Mouse (Mus musculus) brain, embryonic 14.5 days (tissue): ENCODE measurements at regions not wholly inside any gene's neighbourhood (a gene's known extent, or its start where the extent isn't known, plus 50 kb on each side); places are given as distances from the start of the nearest gene placed in this dataset.

Experiments used
- CTCF ChIP-seq: fragments of 200-500 bp; IDR thresholded peaks from 2 replicates; pipeline ENCODE4 v1.5.1; 2012; ENCODE audit warnings: inconsistent platforms, mild to moderate bottlenecking, moderate library complexity, borderline replicate concordance; ENCODE audit not compliant: insufficient read depth, insufficient read length; ENCODE audit errors: extremely low read depth
- POLR2A ChIP-seq: fragments of 200-500 bp; IDR thresholded peaks from 2 replicates; pipeline ENCODE4 v1.6.1; 2012; ENCODE audit warnings: mild to moderate bottlenecking, inconsistent platforms, borderline replicate concordance; ENCODE audit not compliant: poor library complexity, insufficient read depth, insufficient read length, severe bottlenecking; ENCODE audit errors: extremely low read depth

DNA sequence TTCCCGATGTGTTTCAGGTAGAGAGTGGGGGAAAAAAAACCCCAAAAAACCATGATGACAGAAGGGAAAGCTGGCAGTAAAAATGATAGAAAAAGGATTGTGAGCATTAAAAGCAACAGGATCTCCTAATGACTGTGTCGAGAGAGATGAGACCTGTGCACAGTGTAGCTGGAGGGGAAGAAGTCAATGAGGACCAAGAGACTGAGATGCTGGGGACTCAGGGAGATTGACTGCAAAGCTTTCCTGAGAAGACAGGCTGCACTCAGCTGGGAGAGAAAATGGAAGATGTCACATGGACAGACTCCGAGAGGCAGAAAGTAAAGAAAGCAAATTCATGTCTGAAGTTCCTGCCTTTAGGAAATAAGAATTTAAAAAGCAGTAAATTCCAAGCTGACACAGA, 55.7 kb upstream of the Atg10 start:
- TF ChIP-seq CTCF (no peak), POLR2A (no peak)
